Mouse (Mus musculus): ENCODE measurements at regions not wholly inside any gene's neighbourhood (a gene's known extent, or its start where the extent isn't known, plus 50 kb on each side); places are given as distances from the start of the nearest gene placed in this dataset.

DNA sequence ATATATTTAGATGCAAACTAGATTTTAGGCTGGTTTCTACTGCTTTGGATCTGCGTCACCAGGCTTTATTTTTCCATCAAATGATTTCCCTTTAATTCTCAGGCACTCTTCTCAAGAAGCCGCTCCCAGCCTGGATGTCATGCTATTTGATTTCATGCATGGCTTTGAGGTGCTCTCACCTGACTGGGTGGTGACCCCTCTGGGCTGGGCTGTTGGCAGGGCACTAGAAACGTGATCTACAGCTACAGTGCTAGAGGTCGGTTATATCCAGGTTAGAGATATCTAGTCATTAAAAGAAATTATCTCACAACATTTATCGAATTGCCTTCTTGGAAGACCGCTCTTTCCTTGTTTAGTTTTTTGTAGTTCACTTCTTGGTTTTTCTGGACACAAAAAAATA lies 98.9 kb upstream of the Pthlh start:
- no peaks in the 10 kb centered on the region for H3K36me3 ChIP-seq (ENCODE audit: control insufficient read depth, insufficient read depth, low read length)
- no peak overlapping the region for H3K4me3 ChIP-seq (replicated peaks; ENCODE audit: low read length)
- TF ChIP-seq POLR2A (IDR thresholded peaks at IDR 0.05; ENCODE audit: borderline replicate concordance, extremely low read depth, insufficient read depth, insufficient read length): no peak
- H3K4me1 ChIP-seq (ENCODE audit: control insufficient read depth, insufficient read depth, low read length): no peaks in the 10 kb centered on the region
- ATAC-seq (ENCODE audit: low FRiP score, low read depth) (no peak), DNase-seq (ENCODE audit: low spot score) (no peak)
- H3K27ac ChIP-seq (replicated peaks; ENCODE audit: low read depth, low read length): no peak overlapping the region
- H3K9ac ChIP-seq (ENCODE audit: low read depth, low read length, severe bottlenecking): no peak overlapping the region
- H3K9me3 ChIP-seq (ENCODE audit: control insufficient read depth, low read length): no peaks in the 10 kb centered on the region
- H3K27me3 ChIP-seq (ENCODE audit: control insufficient read depth, insufficient read depth, low read length): no peaks in the 10 kb centered on the region
- no peak overlapping the region for H3K4me2 ChIP-seq (replicated peaks; ENCODE audit: low read depth, low read length, severe bottlenecking)
- WGBS: 73% methylated on average over 6 of the region's 6 CpGs

DNA sequence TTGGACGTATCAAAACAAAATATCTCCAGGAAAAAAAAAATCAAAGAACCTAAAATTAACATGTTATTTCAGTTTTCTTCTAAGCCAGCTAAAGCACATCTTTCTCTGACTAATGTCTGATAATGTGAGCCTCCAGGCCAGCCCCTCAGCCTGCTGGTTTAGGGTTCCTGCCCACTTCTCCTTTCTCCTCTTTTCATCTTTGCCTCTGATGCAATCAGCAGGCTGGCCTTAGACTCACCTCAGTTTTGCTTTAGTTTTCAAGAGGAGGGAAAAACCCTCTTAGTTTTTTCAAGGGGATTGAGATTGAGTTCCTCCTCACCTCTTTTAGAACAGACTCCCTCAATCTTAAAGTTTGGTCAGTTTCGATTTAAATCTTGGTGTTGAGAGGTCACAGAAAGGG lies 93.0 kb upstream of the Pthlh start:
- H3K9me3 ChIP-seq (ENCODE audit: control insufficient read depth, low read length): no peaks in the 10 kb centered on the region
- no peak overlapping the region for H3K4me2 ChIP-seq (replicated peaks; ENCODE audit: low read depth, low read length, severe bottlenecking)
- TF ChIP-seq POLR2A (IDR thresholded peaks at IDR 0.05; ENCODE audit: borderline replicate concordance, extremely low read depth, insufficient read depth, insufficient read length): no peak
- ATAC-seq (ENCODE audit: low FRiP score, low read depth) (no peak), DNase-seq (ENCODE audit: low spot score) (no peak)
- H3K4me3 ChIP-seq (replicated peaks; ENCODE audit: low read length): no peak overlapping the region
- WGBS: 80% methylated on average over 2 of the region's 2 CpGs
- H3K27ac ChIP-seq (replicated peaks; ENCODE audit: low read depth, low read length): no peak overlapping the region
- no peak overlapping the region for H3K9ac ChIP-seq (ENCODE audit: low read depth, low read length, severe bottlenecking)
- no peaks in the 10 kb centered on the region for H3K4me1 ChIP-seq (ENCODE audit: control insufficient read depth, insufficient read depth, low read length)
- no peaks in the 10 kb centered on the region for H3K27me3 ChIP-seq (ENCODE audit: control insufficient read depth, insufficient read depth, low read length)
- no peaks in the 10 kb centered on the region for H3K36me3 ChIP-seq (ENCODE audit: control insufficient read depth, insufficient read depth, low read length)

DNA sequence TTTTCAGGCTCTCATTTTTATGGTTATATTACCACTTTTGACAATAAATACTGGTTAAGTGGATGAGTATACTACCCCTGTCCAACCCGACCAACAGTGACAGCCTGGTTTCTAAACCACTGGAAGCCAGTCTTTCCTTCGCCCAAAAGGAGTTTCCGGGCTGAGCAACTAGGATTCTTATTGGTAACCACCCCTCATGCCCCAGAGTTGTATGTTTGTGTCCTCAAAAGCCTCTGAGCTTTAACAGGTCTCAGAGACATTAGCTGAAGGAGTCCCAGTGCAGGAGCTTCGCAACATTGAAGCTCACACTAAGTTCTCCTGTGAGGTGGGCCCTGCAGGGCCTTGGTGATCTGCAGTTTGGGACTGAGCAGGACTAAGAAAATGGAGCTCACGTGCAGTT lies 92.6 kb upstream of the Pthlh start:
- WGBS: 94% methylated on average over 5 of the region's 5 CpGs

DNA sequence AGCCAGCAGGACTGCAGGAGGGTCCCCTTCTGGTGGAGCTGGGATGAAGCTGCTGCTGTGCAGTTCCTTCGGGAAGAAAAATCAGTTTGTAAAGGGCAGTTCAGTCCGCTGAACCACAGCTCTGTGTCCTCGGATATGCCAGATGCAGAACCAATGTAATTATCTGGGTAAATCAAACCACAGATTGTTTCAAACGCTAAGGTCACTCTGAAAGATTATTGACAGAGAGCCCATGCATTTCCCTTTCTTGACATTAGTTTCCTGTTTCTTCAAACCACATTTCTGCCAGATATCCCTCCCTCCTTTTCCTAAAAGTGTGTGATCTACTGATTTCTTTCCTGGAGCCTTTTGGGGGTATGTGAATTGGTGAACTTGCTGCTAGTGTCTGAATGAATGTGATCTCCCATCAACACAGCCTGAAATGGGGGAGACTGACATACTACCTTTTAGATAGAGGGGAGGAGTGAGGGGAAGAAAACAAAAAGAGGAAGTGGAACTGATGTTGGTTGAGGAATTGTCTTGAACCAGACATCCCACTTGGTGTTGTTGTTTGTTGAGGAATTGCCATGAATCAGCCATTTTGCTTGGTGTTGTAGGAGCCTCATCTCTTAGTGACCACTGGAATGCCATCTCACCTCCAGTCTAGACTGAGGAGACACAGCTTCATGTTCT lies 85.7 kb upstream of the Pthlh start:
- H3K27ac ChIP-seq (replicated peaks; ENCODE audit: low read depth, low read length): no peak overlapping the region
- H3K27me3 ChIP-seq (ENCODE audit: control insufficient read depth, insufficient read depth, low read length): no peaks in the 10 kb centered on the region
- no peak overlapping the region for H3K4me2 ChIP-seq (replicated peaks; ENCODE audit: low read depth, low read length, severe bottlenecking)
- H3K9me3 ChIP-seq (ENCODE audit: control insufficient read depth, low read length): no peaks in the 10 kb centered on the region
- no peak for TF ChIP-seq POLR2A (IDR thresholded peaks at IDR 0.05; ENCODE audit: borderline replicate concordance, extremely low read depth, insufficient read depth, insufficient read length)
- no peaks in the 10 kb centered on the region for H3K4me1 ChIP-seq (ENCODE audit: control insufficient read depth, insufficient read depth, low read length)
- no peak for DNase-seq (ENCODE audit: low spot score)
- H3K9ac ChIP-seq (ENCODE audit: low read depth, low read length, severe bottlenecking): no peak overlapping the region
- WGBS: 52% methylated on average over 4 of the region's 4 CpGs
- H3K4me3 ChIP-seq (replicated peaks; ENCODE audit: low read length): no peak overlapping the region
- no peaks in the 10 kb centered on the region for H3K36me3 ChIP-seq (ENCODE audit: control insufficient read depth, insufficient read depth, low read length)
- no peak for ATAC-seq (ENCODE audit: low FRiP score, low read depth)

More for the DNA sequence above, 92.6 kb upstream of the Pthlh start:
- Histone ChIP-seq H3K9ac (ENCODE audit: low read depth, low read length, severe bottlenecking) (no peak overlapping the region), H3K27me3 (ENCODE audit: control insufficient read depth, insufficient read depth, low read length) (no peaks in the 10 kb centered on the region), H3K4me2 (replicated peaks; ENCODE audit: low read depth, low read length, severe bottlenecking) (no peak overlapping the region), H3K9me3 (ENCODE audit: control insufficient read depth, low read length) (no peaks in the 10 kb centered on the region), H3K4me1 (ENCODE audit: control insufficient read depth, insufficient read depth, low read length) (no peaks in the 10 kb centered on the region), H3K36me3 (ENCODE audit: control insufficient read depth, insufficient read depth, low read length) (no peaks in the 10 kb centered on the region), H3K4me3 (replicated peaks; ENCODE audit: low read length) (no peak overlapping the region), H3K27ac (replicated peaks; ENCODE audit: low read depth, low read length) (no peak overlapping the region)
- TF ChIP-seq POLR2A (IDR thresholded peaks at IDR 0.05; ENCODE audit: borderline replicate concordance, extremely low read depth, insufficient read depth, insufficient read length): no peak
- no peak for ATAC-seq (ENCODE audit: low FRiP score, low read depth)
- no peak for DNase-seq (ENCODE audit: low spot score)

DNA sequence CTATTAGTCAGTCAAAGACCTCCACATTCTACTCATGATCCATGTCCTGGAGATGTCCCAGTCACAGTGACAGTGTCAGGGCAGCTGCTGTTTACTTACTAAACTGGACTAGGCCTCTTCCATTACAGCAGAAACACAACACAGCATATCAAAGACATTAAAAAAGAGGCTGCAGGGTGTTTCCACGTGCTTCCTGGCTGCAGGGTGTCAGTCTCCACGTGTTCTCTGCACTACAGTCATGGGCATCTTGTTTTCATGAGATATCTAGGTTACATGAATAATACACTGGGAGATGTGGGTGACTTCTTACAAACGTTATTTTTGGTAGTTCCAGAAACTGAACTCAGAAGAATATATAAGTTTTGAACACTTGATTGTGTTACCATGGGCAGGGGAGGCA lies 84.6 kb upstream of the Pthlh start:
- DNase-seq (ENCODE audit: low spot score) (no peak), ATAC-seq (ENCODE audit: low FRiP score, low read depth) (no peak)
- no peaks in the 10 kb centered on the region for H3K36me3 ChIP-seq (ENCODE audit: control insufficient read depth, insufficient read depth, low read length)
- H3K4me1 ChIP-seq (ENCODE audit: control insufficient read depth, insufficient read depth, low read length): no peaks in the 10 kb centered on the region
- no peak overlapping the region for H3K4me3 ChIP-seq (replicated peaks; ENCODE audit: low read length)
- H3K4me2 ChIP-seq (replicated peaks; ENCODE audit: low read depth, low read length, severe bottlenecking): no peak overlapping the region
- H3K9ac ChIP-seq (ENCODE audit: low read depth, low read length, severe bottlenecking): no peak overlapping the region
- TF ChIP-seq POLR2A (IDR thresholded peaks at IDR 0.05; ENCODE audit: borderline replicate concordance, extremely low read depth, insufficient read depth, insufficient read length): no peak
- H3K27ac ChIP-seq (replicated peaks; ENCODE audit: low read depth, low read length): no peak overlapping the region
- no peaks in the 10 kb centered on the region for H3K9me3 ChIP-seq (ENCODE audit: control insufficient read depth, low read length)
- 62% methylated on average over 3 of the region's 3 CpGs for WGBS
- H3K27me3 ChIP-seq (ENCODE audit: control insufficient read depth, insufficient read depth, low read length): no peaks in the 10 kb centered on the region
